Mouse (Mus musculus): ENCODE data around the gene Tmigd3. TPM values are rescaled to one million over a fixed set of nuclear protein-coding genes. Genes with fewer than 3 reads are reported as not detected.

Gene Tmigd3
- polyA plus RNA-seq, 1 experiment from 2014 or later: 0.41 TPM

- H3K4me1 ChIP-seq (ENCODE audit: control insufficient read depth in 2 of 2, insufficient read depth in 2 of 2, low read length in 2 of 2): peaks cover 37 to 39% of the 10 kb centered on the region in 2 experiments
- no peak overlapping the region for H3K4me3 ChIP-seq (ENCODE audit: control insufficient read depth in 1 of 2, insufficient read depth in 1 of 2, low read depth in 1 of 2, low read length in 2 of 2)
- H3K9me3 ChIP-seq (ENCODE audit: control insufficient read depth, low read length): no peaks in the 10 kb centered on the region
- 88% methylated on average over 3 of the region's 3 CpGs for WGBS
- peaks cover 9% of the 10 kb centered on the region for H3K27me3 ChIP-seq (ENCODE audit: control insufficient read depth, insufficient read depth, low read length)
- H3K4me2 ChIP-seq (ENCODE audit: low read length): no peak overlapping the region
- no peak overlapping the region for H3K27ac ChIP-seq (replicated peaks in 1 of 2; ENCODE audit: control insufficient read depth in 1 of 2, insufficient read depth in 1 of 2, low read depth in 2 of 2, low read length in 2 of 2)
- no peaks in the 10 kb centered on the region for H3K36me3 ChIP-seq (ENCODE audit: control insufficient read depth, insufficient read depth, low read length)
- no peak for ATAC-seq (ENCODE audit: insufficient number of reproducible peaks, insufficient read depth, low FRiP score, low read depth)
- no peak overlapping the region for H3K9ac ChIP-seq (ENCODE audit: low read length)
Observed at GRCm38 (mm10) chr3:105896811-105897210, 26.1 kb downstream of the Tmigd3 start.

GRCm38 (mm10) chr3:105898325-105898724 is 27.6 kb downstream of the Tmigd3 start:
- no peak for ATAC-seq (ENCODE audit: insufficient number of reproducible peaks, insufficient read depth, low FRiP score, low read depth)
- Histone ChIP-seq H3K27me3 (ENCODE audit: control insufficient read depth, insufficient read depth, low read length) (peaks cover 9% of the 10 kb centered on the region), H3K9ac (ENCODE audit: low read length) (no peak overlapping the region), H3K4me2 (ENCODE audit: low read length) (no peak overlapping the region), H3K27ac (replicated peaks in 1 of 2; ENCODE audit: control insufficient read depth in 1 of 2, insufficient read depth in 1 of 2, low read depth in 2 of 2, low read length in 2 of 2) (no peak overlapping the region), H3K9me3 (ENCODE audit: control insufficient read depth, low read length) (no peaks in the 10 kb centered on the region), H3K4me3 (ENCODE audit: control insufficient read depth in 1 of 2, insufficient read depth in 1 of 2, low read depth in 1 of 2, low read length in 2 of 2) (no peak overlapping the region), H3K36me3 (ENCODE audit: control insufficient read depth, insufficient read depth, low read length) (no peaks in the 10 kb centered on the region), H3K4me1 (ENCODE audit: control insufficient read depth in 2 of 2, insufficient read depth in 2 of 2, low read length in 2 of 2) (peaks cover 24 to 25% of the 10 kb centered on the region in 2 experiments)
- WGBS: 84% methylated on average over 2 of the region's 2 CpGs

GRCm38 (mm10) chr3:105898861-105899260 is 28.2 kb downstream of the Tmigd3 start:
- Histone ChIP-seq H3K4me3 (ENCODE audit: control insufficient read depth in 1 of 2, insufficient read depth in 1 of 2, low read depth in 1 of 2, low read length in 2 of 2) (no peak overlapping the region), H3K9me3 (ENCODE audit: control insufficient read depth, low read length) (no peaks in the 10 kb centered on the region), H3K9ac (ENCODE audit: low read length) (no peak overlapping the region), H3K27ac (replicated peaks in 1 of 2; ENCODE audit: control insufficient read depth in 1 of 2, insufficient read depth in 1 of 2, low read depth in 2 of 2, low read length in 2 of 2) (peak overlapping the region in 1 of 2 experiments; percentile 31; a peak in 1 of 4 replicates), H3K4me2 (ENCODE audit: low read length) (no peak overlapping the region), H3K36me3 (ENCODE audit: control insufficient read depth, insufficient read depth, low read length) (no peaks in the 10 kb centered on the region), H3K4me1 (ENCODE audit: control insufficient read depth in 2 of 2, insufficient read depth in 2 of 2, low read length in 2 of 2) (peaks cover 23% of the 10 kb centered on the region in 2 experiments), H3K27me3 (ENCODE audit: control insufficient read depth, insufficient read depth, low read length) (peaks cover 9% of the 10 kb centered on the region)
- ATAC-seq (ENCODE audit: insufficient number of reproducible peaks, insufficient read depth, low FRiP score, low read depth): peak; percentile 20; the same call in 1 of the 2 replicates
- 29% methylated on average over 11 of the region's 11 CpGs for WGBS

GRCm38 (mm10) chr3:105899394-105900147 is 28.9 kb downstream of the Tmigd3 start:
- H3K4me2 ChIP-seq (ENCODE audit: low read length): no peak overlapping the region
- H3K9me3 ChIP-seq (ENCODE audit: control insufficient read depth, low read length): no peaks in the 10 kb centered on the region
- no peak overlapping the region for H3K9ac ChIP-seq (ENCODE audit: low read length)
- peaks cover 9% of the 10 kb centered on the region for H3K27me3 ChIP-seq (ENCODE audit: control insufficient read depth, insufficient read depth, low read length)
- no peak for ATAC-seq (ENCODE audit: insufficient number of reproducible peaks, insufficient read depth, low FRiP score, low read depth)
- H3K4me1 ChIP-seq (ENCODE audit: control insufficient read depth in 2 of 2, insufficient read depth in 2 of 2, low read length in 2 of 2): peaks cover 16% of the 10 kb centered on the region in 2 experiments
- H3K36me3 ChIP-seq (ENCODE audit: control insufficient read depth, insufficient read depth, low read length): no peaks in the 10 kb centered on the region
- WGBS: 33% methylated on average over 8 of the region's 8 CpGs
- no peak overlapping the region for H3K4me3 ChIP-seq (ENCODE audit: control insufficient read depth in 1 of 2, insufficient read depth in 1 of 2, low read depth in 1 of 2, low read length in 2 of 2)
- H3K27ac ChIP-seq (replicated peaks in 1 of 2; ENCODE audit: control insufficient read depth in 1 of 2, insufficient read depth in 1 of 2, low read depth in 2 of 2, low read length in 2 of 2): peak overlapping the region in 1 of 2 experiments; percentile 31; a peak in 2 of 4 replicates

DNA sequence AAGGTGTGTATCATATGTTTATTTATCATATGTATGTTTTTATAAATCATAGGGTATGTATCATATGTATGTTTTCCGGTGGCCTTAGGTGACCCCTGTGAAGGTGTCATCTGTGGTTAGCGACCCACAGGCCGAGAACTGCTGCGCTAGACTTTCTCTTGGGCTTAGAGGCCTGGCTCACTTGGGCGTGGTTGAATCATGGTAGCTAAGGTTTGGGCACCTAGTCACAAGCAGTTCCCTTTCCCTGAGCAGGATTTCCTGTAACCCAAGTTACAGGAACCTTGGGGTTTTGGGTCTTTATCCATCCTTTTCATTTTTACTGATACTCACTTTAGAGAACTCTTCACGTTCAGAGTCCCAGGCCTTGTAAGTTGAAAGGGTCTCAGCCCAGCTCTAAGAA is 29.6 kb downstream of the Tmigd3 start:
- Histone ChIP-seq H3K9me3 (ENCODE audit: control insufficient read depth, low read length) (no peaks in the 10 kb centered on the region), H3K27ac (replicated peaks in 1 of 2; ENCODE audit: control insufficient read depth in 1 of 2, insufficient read depth in 1 of 2, low read depth in 2 of 2, low read length in 2 of 2) (no peak overlapping the region), H3K4me2 (ENCODE audit: low read length) (no peak overlapping the region), H3K4me3 (ENCODE audit: control insufficient read depth in 1 of 2, insufficient read depth in 1 of 2, low read depth in 1 of 2, low read length in 2 of 2) (no peak overlapping the region), H3K36me3 (ENCODE audit: control insufficient read depth, insufficient read depth, low read length) (no peaks in the 10 kb centered on the region), H3K4me1 (ENCODE audit: control insufficient read depth in 2 of 2, insufficient read depth in 2 of 2, low read length in 2 of 2) (peaks cover 10% of the 10 kb centered on the region in 2 experiments), H3K27me3 (ENCODE audit: control insufficient read depth, insufficient read depth, low read length) (peaks cover 9% of the 10 kb centered on the region), H3K9ac (ENCODE audit: low read length) (no peak overlapping the region)
- WGBS: 72% methylated on average over 6 of the region's 6 CpGs
- ATAC-seq (ENCODE audit: insufficient number of reproducible peaks, insufficient read depth, low FRiP score, low read depth): no peak

GRCm38 (mm10) chr3:105900716-105901115 is 30.0 kb downstream of the Tmigd3 start:
- 69% methylated on average over 3 of the region's 3 CpGs for WGBS
- H3K4me2 ChIP-seq (ENCODE audit: low read length): no peak overlapping the region

GRCm38 (mm10) chr3:105901468-105901867 is 30.8 kb downstream of the Tmigd3 start:
- Histone ChIP-seq H3K4me2 (ENCODE audit: low read length) (no peak overlapping the region), H3K9me3 (ENCODE audit: control insufficient read depth, low read length) (no peaks in the 10 kb centered on the region), H3K27ac (replicated peaks in 1 of 2; ENCODE audit: control insufficient read depth in 1 of 2, insufficient read depth in 1 of 2, low read depth in 2 of 2, low read length in 2 of 2) (no peak overlapping the region), H3K9ac (ENCODE audit: low read length) (no peak overlapping the region), H3K27me3 (ENCODE audit: control insufficient read depth, insufficient read depth, low read length) (peaks cover 6% of the 10 kb centered on the region), H3K36me3 (ENCODE audit: control insufficient read depth, insufficient read depth, low read length) (no peaks in the 10 kb centered on the region), H3K4me1 (ENCODE audit: control insufficient read depth in 2 of 2, insufficient read depth in 2 of 2, low read length in 2 of 2) (peaks cover 7 to 8% of the 10 kb centered on the region in 2 experiments; a peak in 3 of 4 replicates), H3K4me3 (ENCODE audit: control insufficient read depth in 1 of 2, insufficient read depth in 1 of 2, low read depth in 1 of 2, low read length in 2 of 2) (no peak overlapping the region)
- WGBS: 67% methylated on average over 4 of the region's 4 CpGs
- ATAC-seq (ENCODE audit: insufficient number of reproducible peaks, insufficient read depth, low FRiP score, low read depth): no peak

More at GRCm38 (mm10) chr3:105900716-105901115, 30.0 kb downstream of the Tmigd3 start:
- H3K4me3 ChIP-seq (ENCODE audit: control insufficient read depth in 1 of 2, insufficient read depth in 1 of 2, low read depth in 1 of 2, low read length in 2 of 2): no peak overlapping the region
- H3K36me3 ChIP-seq (ENCODE audit: control insufficient read depth, insufficient read depth, low read length): no peaks in the 10 kb centered on the region
- H3K9ac ChIP-seq (ENCODE audit: low read length): no peak overlapping the region
- H3K27ac ChIP-seq (replicated peaks in 1 of 2; ENCODE audit: control insufficient read depth in 1 of 2, insufficient read depth in 1 of 2, low read depth in 2 of 2, low read length in 2 of 2): no peak overlapping the region
- H3K4me1 ChIP-seq (ENCODE audit: control insufficient read depth in 2 of 2, insufficient read depth in 2 of 2, low read length in 2 of 2): peaks cover 7 to 8% of the 10 kb centered on the region in 2 experiments; a peak in 3 of 4 replicates
- peaks cover 9% of the 10 kb centered on the region for H3K27me3 ChIP-seq (ENCODE audit: control insufficient read depth, insufficient read depth, low read length)
- no peak for ATAC-seq (ENCODE audit: insufficient number of reproducible peaks, insufficient read depth, low FRiP score, low read depth)
- no peaks in the 10 kb centered on the region for H3K9me3 ChIP-seq (ENCODE audit: control insufficient read depth, low read length)

All from heart, embryonic 14.5 days (tissue).